Mouse (Mus musculus): ENCODE results near the gene Kdm5a. TPM values are rescaled to one million over a fixed set of nuclear protein-coding genes. Genes with fewer than 3 reads are reported as not detected.

Gene Kdm5a
- polyA plus RNA-seq, 1 experiment from 2014 or later = 26.5 TPM

DNA sequence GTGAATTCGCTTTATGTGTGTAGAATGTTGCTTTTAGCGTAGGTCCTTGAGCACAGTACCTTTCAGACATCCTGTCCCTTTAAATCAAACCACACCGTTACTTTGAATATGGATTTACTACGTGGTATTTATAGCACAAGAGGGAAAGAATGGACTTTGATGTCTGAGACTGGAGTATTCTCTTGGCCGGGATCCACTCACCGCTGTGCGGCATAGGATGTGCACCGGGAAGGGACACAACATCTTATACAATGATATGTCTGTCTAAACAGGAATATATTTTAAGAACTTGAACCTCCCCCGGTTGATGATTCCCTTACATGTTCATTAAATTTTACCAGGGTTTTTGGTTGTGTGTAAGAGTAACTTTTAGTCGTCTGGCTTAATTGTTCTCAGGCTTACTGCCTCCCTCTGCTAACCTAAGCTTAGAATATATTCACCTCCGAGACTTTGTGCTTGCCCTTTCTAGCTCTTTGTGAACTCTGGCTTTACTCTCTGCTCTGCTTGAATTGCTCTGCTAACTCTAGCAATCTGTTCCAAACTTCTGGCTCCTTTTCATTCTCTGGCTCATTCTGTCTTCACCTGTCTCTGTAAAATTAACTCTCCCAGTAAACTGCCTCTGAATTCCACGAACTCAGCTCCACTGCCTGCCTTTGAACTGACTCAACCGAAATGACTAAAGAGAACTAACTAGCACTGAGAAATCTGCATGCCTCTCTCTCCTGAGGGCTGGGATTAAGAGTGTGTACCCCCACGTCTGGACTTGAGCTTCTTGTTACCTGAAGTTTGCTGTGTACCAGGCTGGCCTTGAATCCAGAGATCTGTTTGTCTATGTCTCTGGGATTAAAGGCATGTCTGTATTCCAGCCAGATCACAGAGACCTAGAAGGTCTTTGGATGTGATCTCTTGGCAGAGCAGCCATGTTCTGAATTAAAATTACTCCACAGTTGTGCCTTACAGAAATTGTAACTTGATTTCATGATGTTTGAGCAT lies 79.7 kb downstream of the Kdm5a start:
- no peak overlapping the region for H3K4me3 ChIP-seq (replicated peaks)
- ATAC-seq (ENCODE audit: low FRiP score) = no peak
- H3K4me2 ChIP-seq = no peak overlapping the region
- no peak overlapping the region for H3K27ac ChIP-seq (replicated peaks)
- no peak overlapping the region for H3K9ac ChIP-seq (replicated peaks)
- H3K27me3 ChIP-seq (replicated peaks) = no peaks in the 10 kb centered on the region
- 84% methylated on average over 14 of the region's 14 CpGs for WGBS
- H3K9me3 ChIP-seq (replicated peaks) = no peaks in the 10 kb centered on the region
- peaks cover 23% of the 10 kb centered on the region for H3K36me3 ChIP-seq
- no peaks in the 10 kb centered on the region for H3K4me1 ChIP-seq

DNA sequence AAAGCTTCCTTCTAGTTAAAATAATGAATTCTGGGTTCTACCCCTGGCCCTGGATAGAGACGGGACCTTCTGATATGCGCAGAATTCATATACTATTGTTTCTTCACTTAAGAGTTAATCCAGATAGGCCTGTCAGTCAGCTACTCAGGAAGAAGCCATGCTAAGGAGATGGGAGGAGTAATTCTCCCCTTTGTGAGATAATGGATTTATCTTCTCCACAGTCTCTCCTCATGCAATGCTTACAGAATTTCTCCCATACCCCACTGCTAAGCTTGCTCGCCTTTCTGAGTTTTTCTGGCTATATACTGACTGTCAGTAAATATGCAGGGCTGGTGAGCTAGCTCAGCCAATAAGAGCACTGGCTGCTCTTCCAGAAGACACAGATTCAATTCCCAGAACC lies 86.3 kb downstream of the Kdm5a start:
- Histone ChIP-seq H3K27me3 (replicated peaks) (no peaks in the 10 kb centered on the region), H3K27ac (replicated peaks) (no peak overlapping the region), H3K4me3 (replicated peaks) (no peak overlapping the region), H3K9ac (replicated peaks) (no peak overlapping the region), H3K4me2 (no peak overlapping the region), H3K36me3 (no peaks in the 10 kb centered on the region), H3K9me3 (replicated peaks) (no peaks in the 10 kb centered on the region), H3K4me1 (no peaks in the 10 kb centered on the region)
- ATAC-seq (ENCODE audit: low FRiP score) = no peak
- WGBS = 90% methylated on average over 3 of the region's 3 CpGs

DNA sequence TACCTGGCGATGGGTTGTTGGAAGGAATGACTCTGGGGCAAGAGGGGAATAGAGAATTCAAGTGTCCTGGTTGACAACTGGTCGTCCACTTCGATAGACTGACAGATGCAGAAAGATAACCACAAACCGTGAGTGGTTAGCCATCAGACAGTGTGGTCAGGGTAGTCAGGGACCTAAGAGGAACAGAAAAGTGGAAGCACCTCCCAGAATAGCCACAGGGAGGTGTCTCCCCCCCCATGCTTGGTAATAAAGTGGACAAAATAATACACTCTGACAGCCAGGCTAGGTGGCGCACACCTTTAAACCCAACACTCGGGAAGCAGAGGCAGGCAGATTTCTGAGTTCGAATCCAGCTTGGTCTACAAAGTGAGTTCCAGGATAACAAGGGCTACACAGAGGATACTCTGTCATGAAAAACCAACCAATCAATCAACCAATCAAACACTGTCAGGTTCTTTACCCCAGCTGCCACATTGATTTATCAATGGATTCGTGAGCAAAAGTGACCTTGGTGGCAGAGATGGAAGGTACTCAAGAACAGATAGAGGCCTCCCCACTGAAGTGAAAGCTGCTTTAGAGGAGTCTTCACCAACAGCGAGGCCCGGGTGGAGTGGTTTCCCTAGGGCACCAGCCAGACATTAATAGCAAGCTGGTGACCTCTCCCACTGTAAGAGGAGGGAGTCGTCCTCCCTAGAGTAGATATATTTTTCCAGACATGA lies 88.6 kb downstream of the Kdm5a start:
- H3K9ac ChIP-seq (replicated peaks) = no peak overlapping the region
- no peaks in the 10 kb centered on the region for H3K4me1 ChIP-seq
- H3K27ac ChIP-seq (replicated peaks) = no peak overlapping the region
- no peak overlapping the region for H3K4me3 ChIP-seq (replicated peaks)
- H3K36me3 ChIP-seq = no peaks in the 10 kb centered on the region
- 91% methylated on average over 11 of the region's 11 CpGs for WGBS
- no peak overlapping the region for H3K4me2 ChIP-seq
- no peaks in the 10 kb centered on the region for H3K27me3 ChIP-seq (replicated peaks)
- ATAC-seq (ENCODE audit: low FRiP score) = no peak
- H3K9me3 ChIP-seq (replicated peaks) = no peaks in the 10 kb centered on the region

DNA sequence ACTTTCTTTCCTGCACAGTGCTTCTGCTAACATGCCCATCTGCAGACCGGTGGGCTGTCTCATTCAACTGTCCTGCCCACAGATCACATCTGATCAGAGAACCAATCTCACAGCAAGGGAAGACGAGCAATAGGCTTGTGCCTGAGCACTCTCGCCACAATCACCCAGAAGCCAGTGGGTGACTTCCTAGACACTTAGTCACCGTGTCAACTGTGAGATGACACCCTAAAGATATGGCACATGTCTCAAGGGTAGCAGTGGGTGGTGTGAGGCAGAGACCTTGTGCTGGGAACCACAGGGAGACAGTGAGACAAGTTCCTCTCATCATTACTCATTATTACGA lies 89.2 kb downstream of the Kdm5a start:
- H3K4me2 ChIP-seq = no peak overlapping the region
- 78% methylated on average over 5 of the region's 5 CpGs for WGBS
- H3K9ac ChIP-seq (replicated peaks) = no peak overlapping the region
- H3K9me3 ChIP-seq (replicated peaks) = no peaks in the 10 kb centered on the region
- H3K4me3 ChIP-seq (replicated peaks) = no peak overlapping the region
- H3K27me3 ChIP-seq (replicated peaks) = no peaks in the 10 kb centered on the region
- no peak overlapping the region for H3K27ac ChIP-seq (replicated peaks)
- no peak for ATAC-seq (ENCODE audit: low FRiP score)
- H3K36me3 ChIP-seq = no peaks in the 10 kb centered on the region
- H3K4me1 ChIP-seq = no peaks in the 10 kb centered on the region

DNA sequence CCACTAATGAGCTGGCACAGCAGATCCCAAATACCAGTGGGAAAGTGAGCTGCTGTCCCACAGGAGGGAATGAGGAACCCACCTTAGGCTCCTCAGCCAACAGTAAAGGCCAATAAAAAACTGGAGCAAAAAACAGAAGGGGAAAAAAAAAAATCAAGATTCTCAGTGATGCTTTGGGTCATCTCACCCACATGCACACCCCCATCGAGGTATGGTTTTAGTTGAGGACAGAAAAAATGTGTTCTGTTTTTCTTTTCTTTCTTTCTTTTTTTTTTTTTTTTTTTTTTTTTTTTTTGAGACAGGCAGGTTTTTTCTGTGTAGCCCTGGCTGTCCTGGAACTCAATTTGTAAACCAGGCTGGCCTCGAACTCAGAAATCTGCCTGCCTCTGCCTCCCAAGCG lies 89.6 kb downstream of the Kdm5a start:
- Histone ChIP-seq H3K27ac (replicated peaks) (no peak overlapping the region), H3K4me2 (no peak overlapping the region), H3K36me3 (no peaks in the 10 kb centered on the region), H3K4me1 (no peaks in the 10 kb centered on the region), H3K27me3 (replicated peaks) (no peaks in the 10 kb centered on the region), H3K9ac (replicated peaks) (no peak overlapping the region), H3K4me3 (replicated peaks) (no peak overlapping the region), H3K9me3 (replicated peaks) (no peaks in the 10 kb centered on the region)
- WGBS = 97% methylated on average over 3 of the region's 3 CpGs
- no peak for ATAC-seq (ENCODE audit: low FRiP score)

DNA sequence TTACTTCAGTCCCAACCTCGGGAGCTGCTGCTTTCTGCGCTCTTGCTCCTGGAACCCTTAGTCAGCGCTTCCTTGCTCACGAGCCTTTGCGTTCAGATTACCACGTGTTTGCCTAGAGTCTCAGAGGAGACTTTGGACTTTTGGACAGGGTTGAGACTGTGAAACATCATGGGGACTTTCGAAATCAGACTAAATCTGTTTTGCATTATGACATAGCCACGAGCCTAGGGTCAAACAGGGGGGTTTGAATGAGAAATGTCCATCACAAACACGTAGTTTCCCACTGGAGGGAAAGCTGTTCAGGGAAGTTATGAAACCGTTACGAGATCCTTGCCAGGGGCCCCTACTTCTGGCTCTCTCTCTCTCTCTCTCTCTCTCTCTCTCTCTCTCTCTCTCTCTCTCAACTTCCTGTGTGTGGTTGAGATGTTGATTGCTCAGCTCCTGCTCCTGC lies 90.7 kb downstream of the Kdm5a start:
- 71% methylated on average over 11 of the region's 11 CpGs for WGBS
- Histone ChIP-seq H3K27me3 (replicated peaks) (no peaks in the 10 kb centered on the region), H3K4me2 (no peak overlapping the region), H3K4me1 (no peaks in the 10 kb centered on the region), H3K9me3 (replicated peaks) (no peaks in the 10 kb centered on the region), H3K27ac (replicated peaks) (no peak overlapping the region), H3K4me3 (replicated peaks) (no peak overlapping the region), H3K9ac (replicated peaks) (no peak overlapping the region), H3K36me3 (no peaks in the 10 kb centered on the region)
- ATAC-seq (ENCODE audit: low FRiP score) = no peak

DNA sequence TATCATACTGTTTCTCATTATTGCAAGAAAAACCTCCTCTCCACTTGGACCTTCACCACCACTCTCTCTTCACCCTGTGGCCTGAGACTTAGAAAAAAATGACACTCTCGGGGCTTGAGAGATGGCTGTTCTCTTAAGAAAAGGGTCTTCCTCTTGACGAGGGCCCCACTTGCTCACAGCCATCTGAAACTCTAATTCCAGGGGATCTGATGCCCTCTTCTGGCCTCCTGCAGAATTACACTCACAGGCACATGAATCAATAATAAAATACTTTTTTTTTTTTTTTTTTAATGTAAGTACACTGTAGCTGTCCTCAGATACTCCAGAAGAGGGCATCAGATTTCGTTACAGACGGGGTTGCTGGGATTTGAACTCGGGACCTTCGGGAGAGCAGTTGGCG lies 93.2 kb downstream of the Kdm5a start:
- Histone ChIP-seq H3K4me2 (no peak overlapping the region), H3K9ac (replicated peaks) (no peak overlapping the region), H3K4me3 (replicated peaks) (no peak overlapping the region), H3K27ac (replicated peaks) (no peak overlapping the region), H3K9me3 (replicated peaks) (no peaks in the 10 kb centered on the region), H3K36me3 (no peaks in the 10 kb centered on the region), H3K4me1 (no peaks in the 10 kb centered on the region), H3K27me3 (replicated peaks) (peaks cover 11% of the 10 kb centered on the region)
- WGBS = 73% methylated on average over 7 of the region's 7 CpGs
- ATAC-seq (ENCODE audit: low FRiP score) = no peak

DNA sequence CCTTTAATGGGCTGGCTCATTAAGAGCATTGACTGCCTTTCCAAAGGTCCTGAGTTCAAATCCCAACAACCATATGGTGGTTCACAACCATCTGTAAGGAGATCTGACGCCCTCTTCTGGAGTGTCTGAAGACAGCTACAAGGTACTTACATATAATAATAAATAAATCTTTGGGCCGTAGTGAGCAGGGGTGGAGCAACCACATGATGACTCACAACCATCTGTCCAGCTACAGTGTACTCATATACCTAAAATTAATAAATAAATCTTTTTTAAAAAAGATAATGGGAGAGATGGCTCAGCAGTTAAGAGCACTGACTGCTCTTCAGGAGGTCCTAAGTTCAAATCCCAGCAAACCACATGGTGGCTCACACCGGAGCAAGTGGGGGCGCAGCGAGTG lies 93.8 kb downstream of the Kdm5a start:
- Histone ChIP-seq H3K36me3 (no peaks in the 10 kb centered on the region), H3K9me3 (replicated peaks) (no peaks in the 10 kb centered on the region), H3K27me3 (replicated peaks) (peaks cover 15% of the 10 kb centered on the region), H3K4me2 (no peak overlapping the region), H3K9ac (replicated peaks) (no peak overlapping the region), H3K27ac (replicated peaks) (no peak overlapping the region), H3K4me3 (replicated peaks) (no peak overlapping the region), H3K4me1 (peaks cover under 1% of the 10 kb centered on the region; the same call in 1 of the 2 replicates)
- no peak for ATAC-seq (ENCODE audit: low FRiP score)
- WGBS = 96% methylated on average over 5 of the region's 5 CpGs

DNA sequence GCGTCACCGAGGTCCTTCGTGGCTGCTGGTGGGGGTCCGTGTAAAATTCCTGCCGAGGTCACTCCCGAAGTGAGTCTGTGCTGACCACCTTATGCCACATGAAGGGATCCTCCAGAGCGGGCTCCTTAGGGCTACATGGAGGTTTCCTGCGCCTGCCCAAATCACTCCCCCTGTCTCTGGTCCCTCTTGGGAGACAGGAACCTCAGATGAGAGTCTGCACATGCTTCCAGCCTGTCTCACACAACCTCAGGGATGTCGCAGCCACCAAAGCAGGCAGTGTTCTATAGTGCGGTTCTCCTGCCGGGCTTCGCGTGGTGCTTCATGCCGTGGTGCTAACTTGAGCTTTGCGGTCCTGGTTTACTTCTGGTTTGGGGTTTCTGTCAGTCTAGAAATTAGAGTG lies 97.3 kb downstream of the Kdm5a start:
- Histone ChIP-seq H3K9me3 (replicated peaks) (no peaks in the 10 kb centered on the region), H3K36me3 (no peaks in the 10 kb centered on the region), H3K4me3 (replicated peaks) (no peak overlapping the region), H3K9ac (replicated peaks) (no peak overlapping the region), H3K27ac (replicated peaks) (no peak overlapping the region), H3K4me1 (peaks cover 16% of the 10 kb centered on the region), H3K4me2 (no peak overlapping the region), H3K27me3 (replicated peaks) (peaks cover 28% of the 10 kb centered on the region)
- no peak for ATAC-seq (ENCODE audit: low FRiP score)
- 69% methylated on average over 15 of the region's 15 CpGs for WGBS

DNA sequence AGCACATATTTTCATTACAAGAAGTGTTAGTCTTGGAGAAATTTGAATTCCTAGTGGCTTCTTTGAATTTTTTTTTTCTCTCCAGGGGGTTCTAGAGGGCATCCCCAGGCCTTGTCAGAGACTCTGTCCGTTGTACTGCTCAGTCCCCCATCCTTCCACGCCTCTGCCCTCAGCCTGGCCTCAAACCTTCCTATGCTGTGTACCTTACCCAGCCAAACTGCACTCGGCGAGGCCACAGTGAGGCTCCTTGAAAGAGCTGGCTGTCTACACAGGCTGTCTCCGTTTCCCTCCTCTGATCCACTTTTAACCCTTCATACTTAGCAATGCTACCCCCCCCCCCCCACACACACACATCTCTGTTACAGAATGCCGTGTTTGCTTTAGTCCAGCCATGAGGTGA lies 98.3 kb downstream of the Kdm5a start:
- H3K9ac ChIP-seq (replicated peaks) = no peak overlapping the region
- no peak overlapping the region for H3K27ac ChIP-seq (replicated peaks)
- H3K4me3 ChIP-seq (replicated peaks) = no peak overlapping the region
- peaks cover 28% of the 10 kb centered on the region for H3K27me3 ChIP-seq (replicated peaks)
- no peak overlapping the region for H3K4me2 ChIP-seq
- H3K4me1 ChIP-seq = peaks cover 16% of the 10 kb centered on the region
- WGBS = 59% methylated on average over 6 of the region's 6 CpGs
- no peak for ATAC-seq (ENCODE audit: low FRiP score)
- no peaks in the 10 kb centered on the region for H3K9me3 ChIP-seq (replicated peaks)
- no peaks in the 10 kb centered on the region for H3K36me3 ChIP-seq

DNA sequence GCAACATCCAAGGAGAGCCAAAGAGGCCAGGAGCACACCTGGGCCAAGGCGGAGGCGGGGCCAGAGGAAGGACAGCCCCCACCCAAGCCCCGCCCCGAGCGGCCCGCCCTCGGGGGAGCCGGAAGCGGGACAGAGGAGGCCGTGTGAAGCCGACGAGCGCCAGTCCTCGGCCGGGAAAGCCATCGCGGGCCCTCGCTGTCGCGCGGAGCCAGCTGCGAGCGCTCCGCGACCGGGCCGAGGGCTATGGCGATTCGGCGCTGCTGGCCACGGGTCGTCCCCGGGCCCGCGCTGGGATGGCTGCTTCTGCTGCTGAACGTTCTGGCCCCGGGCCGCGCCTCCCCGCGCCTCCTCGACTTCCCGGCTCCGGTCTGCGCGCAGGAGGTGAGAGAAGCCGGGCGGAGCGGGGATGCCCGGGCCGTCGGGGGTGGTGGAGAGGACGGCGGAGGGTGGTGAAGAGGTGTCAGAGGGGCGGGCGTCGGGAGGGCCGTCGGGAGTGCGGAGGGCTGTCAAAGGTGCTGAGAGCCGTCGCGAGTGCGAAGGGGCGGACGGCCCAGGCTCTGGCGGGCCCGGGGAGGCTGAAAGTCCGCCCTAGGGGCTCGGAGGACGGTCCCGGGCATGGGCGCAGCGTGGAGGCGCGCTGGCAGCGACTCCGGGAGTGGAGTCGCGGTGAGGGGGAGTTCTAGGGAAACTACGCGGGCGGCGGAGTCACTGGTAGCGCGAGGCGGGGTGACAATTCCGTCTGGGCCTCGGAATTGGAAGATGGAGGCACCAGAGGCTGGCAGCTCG lies 99.4 kb downstream of the Kdm5a start, which contains the start of gene Il17ra:
Il17ra (plus strand) TSS at position 162 of the 786 bp plus-strand sequence.
- under 1% methylated on average over 85 of the region's 90 CpGs for WGBS
- peak; percentile 79 for ATAC-seq (ENCODE audit: low FRiP score)
- peaks cover 28% of the 10 kb centered on the region for H3K27me3 ChIP-seq (replicated peaks)
- H3K4me3 ChIP-seq (replicated peaks) = peak within 1 kb of the TSS; percentile 49
- no peaks in the 10 kb centered on the region for H3K36me3 ChIP-seq
- peaks cover 16% of the 10 kb centered on the region for H3K4me1 ChIP-seq
- peak within 1 kb of the TSS; percentile 34; the same call in 1 of the 2 replicates for H3K9ac ChIP-seq (replicated peaks)
- H3K4me2 ChIP-seq = peak within 1 kb of the TSS; percentile 70
- H3K9me3 ChIP-seq (replicated peaks) = no peaks in the 10 kb centered on the region
- H3K27ac ChIP-seq (replicated peaks) = no peak within 1 kb of the TSS
